Mouse (Mus musculus): ENCODE data around the gene Zbtb20.

Gene Zbtb20

GRCm38 (mm10) chr16:43219367-43219766, 343.7 kb downstream of the Zbtb20 start:
- no peak for DNase-seq

GRCm38 (mm10) chr16:43221313-43221712, 345.6 kb downstream of the Zbtb20 start:
- no peak for DNase-seq

- DNase-seq, result no peak
These were observed 354.6 kb downstream of the Zbtb20 start for GRCm38 (mm10) chr16:43230253-43230652.

DNA sequence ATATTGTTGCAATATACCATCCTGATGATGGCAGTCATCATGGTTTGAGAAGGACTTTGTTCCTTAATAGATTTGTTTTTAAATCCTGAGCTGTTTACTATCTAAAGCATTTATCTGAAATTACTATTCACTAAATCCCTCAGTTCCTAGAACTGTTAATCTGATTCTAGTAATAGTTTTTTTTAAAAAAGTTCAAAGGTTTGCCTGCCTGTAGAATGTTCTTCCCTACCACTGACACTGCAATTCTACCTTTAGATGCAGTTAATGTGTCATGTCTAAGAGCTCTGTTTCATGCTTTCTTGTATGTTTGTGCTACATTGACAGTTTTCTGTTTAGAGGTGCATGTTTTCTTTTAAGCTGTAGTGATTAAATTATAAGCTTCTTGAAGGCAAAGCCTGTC, 358.6 kb downstream of the Zbtb20 start:
- DNase-seq, result no peak

GRCm38 (mm10) chr16:43235317-43235716, 359.6 kb downstream of the Zbtb20 start:
- DNase-seq, result no peak

DNA sequence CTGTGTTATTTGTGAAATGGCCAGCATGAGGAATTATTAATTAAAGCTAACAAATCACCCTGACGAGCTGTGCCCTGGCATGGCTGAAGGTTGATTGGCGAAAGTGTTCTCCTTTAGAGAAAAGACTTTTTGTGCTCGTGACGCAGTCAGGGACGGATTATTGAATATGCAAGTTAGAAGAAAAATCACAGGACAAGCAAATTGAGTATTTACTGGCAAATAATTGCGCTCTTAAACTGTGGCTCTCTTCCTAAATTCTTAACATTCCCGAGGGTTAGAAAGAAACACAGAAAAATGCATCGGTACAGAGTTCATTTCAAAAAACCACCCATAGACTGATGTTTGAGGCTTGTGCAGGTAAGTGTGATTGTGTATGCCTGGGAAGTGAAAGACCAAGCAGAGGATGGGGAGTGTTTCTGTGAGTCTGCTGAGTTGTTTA, 360.1 kb downstream of the Zbtb20 start:
- DNase-seq, result no peak

DNA sequence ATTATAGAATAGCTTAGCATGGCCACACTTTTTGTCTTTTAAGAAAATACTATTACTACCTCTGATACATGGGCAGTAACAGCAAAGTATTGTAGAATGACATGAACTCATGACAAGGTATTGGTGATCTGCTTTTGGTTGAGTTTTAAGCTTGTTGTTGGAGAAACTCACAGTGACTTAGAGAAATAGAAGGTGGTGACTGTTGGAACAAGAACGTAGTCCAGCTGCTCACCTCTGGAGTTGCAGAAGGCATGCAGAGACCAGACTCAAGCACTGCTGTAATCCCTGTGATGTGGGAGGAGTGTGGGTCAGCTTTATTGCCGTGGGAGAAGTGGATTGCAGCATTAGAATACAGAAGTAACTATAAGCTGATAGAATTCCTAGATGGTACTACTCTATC, 361.9 kb downstream of the Zbtb20 start:
- DNase-seq, result no peak

- no peak for DNase-seq
These were observed 371.3 kb downstream of the Zbtb20 start for GRCm38 (mm10) chr16:43247026-43247425.

GRCm38 (mm10) chr16:43253077-43253476, 377.4 kb downstream of the Zbtb20 start:
- DNase-seq, result no peak

GRCm38 (mm10) chr16:43253746-43254145, 378.1 kb downstream of the Zbtb20 start:
- DNase-seq, result no peak

GRCm38 (mm10) chr16:43256191-43256899, 380.7 kb downstream of the Zbtb20 start:
- DNase-seq, result no peak

GRCm38 (mm10) chr16:43256900-43257281, 381.2 kb downstream of the Zbtb20 start:
- DNase-seq, result no peak

- no peak for DNase-seq
These were observed 383.8 kb downstream of the Zbtb20 start for GRCm38 (mm10) chr16:43259466-43259865.

DNA sequence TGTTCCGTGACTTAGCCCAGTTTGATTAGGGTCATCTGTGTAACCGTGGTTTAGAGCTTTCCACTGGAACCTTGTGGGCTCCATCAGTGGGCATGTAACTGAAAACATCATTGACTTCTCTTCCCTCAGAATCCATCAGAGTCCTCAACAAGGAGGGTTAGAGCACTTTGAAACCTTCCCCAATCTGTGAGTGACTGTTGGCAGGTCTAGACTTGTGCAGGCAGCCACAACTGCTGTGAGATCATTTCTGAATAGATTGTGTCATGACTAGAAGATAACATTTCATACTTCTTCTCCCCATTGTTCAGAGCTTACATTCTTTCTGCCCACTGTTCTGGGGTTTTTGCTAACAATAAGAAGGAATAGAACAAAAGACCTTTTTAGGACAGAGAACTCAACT, 385.2 kb downstream of the Zbtb20 start:
- no peak for DNase-seq

DNA sequence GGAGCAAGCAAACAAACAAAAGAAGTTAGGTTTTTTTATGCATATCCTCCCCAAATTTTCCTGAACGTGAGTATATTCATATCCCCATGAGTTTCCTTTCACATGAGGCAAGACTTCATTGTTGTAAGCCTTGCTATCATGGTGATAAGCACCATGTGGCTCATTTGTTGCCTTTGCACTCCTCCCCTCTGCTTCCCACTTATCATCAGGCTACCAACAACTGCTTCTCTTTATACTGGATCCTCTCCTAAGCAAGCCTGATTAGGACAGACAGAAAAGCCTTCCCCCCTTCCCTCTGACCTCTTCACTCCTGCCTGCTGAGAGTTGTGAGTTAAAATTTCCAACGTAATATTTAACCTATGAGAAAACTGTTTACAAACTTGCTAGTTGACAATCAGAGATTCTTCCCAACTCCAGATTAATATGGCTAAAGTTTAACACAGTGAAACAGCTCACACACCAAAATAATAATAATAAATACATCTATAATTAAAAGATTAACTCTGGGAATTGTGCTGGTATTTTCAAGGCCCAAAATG, 398.4 kb downstream of the Zbtb20 start:
- DNase-seq, result no peak

DNA sequence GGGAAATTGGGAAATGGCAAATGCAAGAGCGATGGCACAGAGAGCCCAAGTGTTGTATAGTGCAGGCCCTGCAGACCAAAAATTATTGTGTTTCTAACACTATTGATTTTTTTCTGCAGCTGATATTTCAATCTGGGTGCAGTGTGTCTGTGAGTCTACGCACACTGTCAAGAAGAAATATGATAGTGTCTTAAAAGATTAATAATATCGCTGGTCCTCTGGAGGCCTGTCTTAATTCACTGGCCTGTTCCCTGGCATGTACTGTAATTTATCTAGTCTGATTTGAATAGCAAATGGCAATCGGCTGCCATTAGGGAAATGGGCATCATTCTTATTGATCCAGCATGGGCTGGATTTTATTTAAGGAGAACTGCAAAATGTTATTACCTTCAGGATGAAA, 401.1 kb downstream of the Zbtb20 start:
- DNase-seq, result no peak

GRCm38 (mm10) chr16:43286319-43286718, 410.6 kb downstream of the Zbtb20 start:
- DNase-seq, result no peak

GRCm38 (mm10) chr16:43286783-43287383, 411.2 kb downstream of the Zbtb20 start:
- DNase-seq, result no peak

DNA sequence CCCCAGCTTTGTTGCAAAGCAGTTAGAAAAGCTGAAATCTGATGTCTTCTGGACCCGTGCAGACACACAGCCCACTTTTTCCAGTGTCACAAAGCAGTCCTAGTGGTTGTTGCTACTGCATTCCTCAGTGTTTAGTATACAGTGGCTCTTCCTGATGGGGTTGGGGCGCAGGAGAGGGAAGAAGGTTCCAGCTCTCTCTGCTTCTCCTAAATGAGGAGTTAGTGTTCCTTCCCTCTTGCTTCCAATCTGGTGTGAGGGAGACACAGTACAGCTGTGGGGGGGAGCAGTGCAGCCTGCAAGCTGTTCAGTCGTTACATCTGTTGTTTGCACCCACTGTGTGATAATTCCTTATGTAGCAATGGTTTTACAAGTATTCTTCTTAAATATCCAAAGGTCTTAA, 415.7 kb downstream of the Zbtb20 start:
- no peak for DNase-seq

DNA sequence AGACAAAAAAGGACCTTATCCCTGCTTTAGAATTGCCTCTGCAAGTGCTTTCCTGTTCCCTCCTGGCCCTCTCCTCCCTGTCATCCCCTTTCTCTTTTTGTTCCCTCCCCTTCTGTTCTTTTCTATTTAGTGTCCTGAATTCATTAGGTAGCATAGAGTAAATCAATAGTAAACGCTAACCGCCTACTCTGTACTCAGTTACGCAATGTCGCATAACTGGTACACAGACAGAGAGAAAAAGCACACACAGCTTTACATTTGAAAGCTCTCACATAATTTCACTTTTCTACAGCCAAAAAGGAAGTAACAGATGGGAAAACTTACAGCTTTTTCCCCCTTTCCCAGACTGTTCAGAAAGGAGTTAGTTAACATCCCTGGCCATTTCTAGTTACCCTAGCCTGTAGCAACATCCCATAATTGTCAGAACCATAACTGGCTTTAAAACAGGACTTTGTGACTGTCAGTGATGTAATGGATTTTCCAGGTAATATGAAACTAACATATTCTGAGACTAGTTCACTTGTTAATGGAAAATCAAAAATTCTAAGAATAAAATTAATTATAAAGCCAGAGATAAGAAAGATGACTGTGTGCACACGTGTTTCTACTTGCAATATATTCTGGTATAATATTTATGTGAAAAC, 422.4 kb downstream of the Zbtb20 start:
- no peak for DNase-seq

GRCm38 (mm10) chr16:43300420-43300819, 424.7 kb downstream of the Zbtb20 start:
- no peak for DNase-seq

- DNase-seq, result no peak
These were observed 426.5 kb downstream of the Zbtb20 start for GRCm38 (mm10) chr16:43302171-43302570.

DNA sequence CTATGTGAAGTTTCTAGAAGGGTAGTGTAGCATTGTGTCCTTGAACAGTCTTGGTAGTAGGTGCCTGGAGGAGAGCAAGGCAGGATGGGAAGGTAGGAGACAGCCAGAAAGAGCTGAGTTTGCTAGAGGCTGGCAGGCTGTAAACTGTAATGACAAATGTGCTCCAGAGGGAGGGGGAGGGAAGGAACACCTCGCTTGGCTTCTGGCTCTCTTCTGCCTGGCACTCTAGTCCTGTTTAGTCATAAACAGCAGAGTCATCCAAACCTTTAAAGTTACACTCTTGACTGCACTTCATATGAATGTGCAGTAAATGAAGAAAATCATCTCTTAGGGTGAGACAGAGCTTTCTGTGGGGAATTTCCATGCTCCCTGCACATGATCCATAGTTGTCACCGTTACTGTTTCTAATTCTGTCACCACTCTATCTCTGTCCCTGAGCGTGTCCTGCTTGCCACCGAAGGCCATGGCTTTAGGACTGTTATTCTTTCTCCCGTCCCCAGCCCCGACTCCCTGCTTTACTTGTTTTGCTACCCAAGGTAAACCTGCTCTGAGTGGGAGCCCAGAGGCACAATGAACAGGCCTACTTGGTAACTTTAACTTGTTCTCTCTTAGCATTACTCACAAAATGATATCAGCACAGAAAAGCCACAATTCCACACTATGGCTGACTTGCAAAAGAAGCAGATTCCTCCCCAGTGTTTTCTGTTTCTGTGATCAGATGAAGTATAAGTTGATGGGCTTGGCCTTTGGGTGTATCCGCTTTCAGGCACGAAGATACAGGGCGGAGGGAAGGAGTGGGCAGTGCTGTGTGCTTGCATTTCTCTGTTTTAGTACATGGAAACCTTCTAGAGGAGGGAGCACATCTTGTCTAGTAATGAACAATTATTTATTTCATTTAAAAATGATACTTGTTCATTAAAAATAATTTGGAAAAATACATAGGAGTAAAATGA, 427.8 kb downstream of the Zbtb20 start:
- DNase-seq, result no peak
